Mouse (Mus musculus): ENCODE data around the gene Krt80. TPM values are rescaled to one million over a fixed set of nuclear protein-coding genes. Genes with fewer than 3 reads are reported as not detected.

The Krt80 gene
- total RNA-seq, 2 experiments from 2014 or later: 0.12 to 0.18 TPM

GRCm38 (mm10) chr15:101316279-101316912 is 53.6 kb downstream of the Krt80 start:
- no peak for DNase-seq (ENCODE audit: low spot score in 2 of 2)
- Histone ChIP-seq H3K4me3 (peak overlapping the region; percentile 60), H3K27ac (peak overlapping the region; percentile 68)
- TF ChIP-seq CTCF (conservative IDR thresholded peaks at IDR 0.05): no peak

- TF ChIP-seq CTCF (conservative IDR thresholded peaks at IDR 0.05): peak; percentile 96
- DNase-seq (ENCODE audit: low spot score in 2 of 2): peak; percentile 94
- Histone ChIP-seq H3K4me3 (peak overlapping the region; percentile 60), H3K27ac (peak overlapping the region; percentile 68)
Measured at GRCm38 (mm10) chr15:101315832-101316231, 54.1 kb downstream of the Krt80 start.

GRCm38 (mm10) chr15:101315378-101315777 is 54.6 kb downstream of the Krt80 start:
- no peak for DNase-seq (ENCODE audit: low spot score in 2 of 2)
- Histone ChIP-seq H3K4me3 (no peak overlapping the region), H3K27ac (peak overlapping the region; percentile 68)
- TF ChIP-seq CTCF (conservative IDR thresholded peaks at IDR 0.05): no peak

- no peak overlapping the region for H3K4me3 ChIP-seq
- peak overlapping the region; percentile 94 for H3K27ac ChIP-seq
- no peak for TF ChIP-seq CTCF (conservative IDR thresholded peaks at IDR 0.05)
- DNase-seq (ENCODE audit: low spot score in 2 of 2): no peak
Measured at GRCm38 (mm10) chr15:101312006-101312405, 58.0 kb downstream of the Krt80 start.

DNA sequence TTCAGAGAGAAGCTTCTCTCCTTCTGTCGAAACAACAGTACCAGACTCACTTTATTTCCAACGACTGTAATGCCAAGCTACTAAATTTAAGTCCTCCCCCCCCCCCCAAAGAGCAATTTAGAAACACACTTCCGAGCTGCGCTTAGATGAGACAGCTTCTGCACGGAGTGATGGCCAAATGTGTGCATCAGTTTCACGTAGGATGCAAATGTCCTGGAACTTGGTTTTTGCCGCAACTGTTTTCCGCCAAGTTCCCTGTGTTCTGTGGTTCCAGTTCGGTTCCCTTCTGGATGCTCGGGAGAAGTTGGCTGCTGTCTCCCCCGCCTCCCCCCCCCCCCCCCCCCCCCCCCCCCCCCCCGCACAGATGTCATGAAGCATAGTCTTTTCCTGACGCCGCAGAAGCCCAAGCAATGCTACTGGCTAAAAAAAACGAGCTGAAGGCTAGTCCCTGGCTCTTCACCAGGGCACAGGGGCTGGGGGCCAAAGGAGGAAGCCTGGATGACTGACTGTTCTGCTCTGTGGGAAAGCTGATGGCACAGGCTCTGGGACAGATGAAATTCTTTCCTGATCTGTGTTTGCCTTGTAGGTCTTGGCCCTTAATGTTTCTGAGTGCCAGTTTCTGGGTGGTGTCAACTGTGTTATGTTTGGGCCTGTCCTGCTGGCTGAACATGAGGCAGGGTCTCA is 58.7 kb downstream of the Krt80 start:
- peak overlapping the region; percentile 94 for H3K27ac ChIP-seq
- TF ChIP-seq CTCF (conservative IDR thresholded peaks at IDR 0.05): no peak
- no peak overlapping the region for H3K4me3 ChIP-seq
- peak; percentile 48 to 71 for DNase-seq (ENCODE audit: low spot score in 2 of 2)

DNA sequence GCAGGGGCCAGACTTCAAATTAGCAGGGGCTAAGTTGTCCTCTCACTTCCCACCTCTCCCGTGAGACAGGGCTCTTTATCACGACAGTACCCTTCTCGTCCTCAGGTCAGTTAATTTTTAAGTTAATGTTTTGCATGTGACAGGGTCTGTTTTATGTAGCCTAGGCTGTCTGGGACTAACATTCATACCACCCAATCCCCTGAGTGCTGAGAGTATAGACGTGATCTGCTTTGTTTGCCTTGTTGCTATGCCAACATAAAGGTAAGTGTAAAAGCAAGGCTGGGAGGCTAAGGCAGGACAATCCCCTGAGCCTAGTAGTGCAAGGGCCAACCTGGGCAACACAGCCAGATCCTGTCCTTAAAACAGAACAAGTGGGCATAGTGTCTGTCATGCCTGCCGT is 60.5 kb downstream of the Krt80 start:
- no peak for TF ChIP-seq CTCF (conservative IDR thresholded peaks at IDR 0.05)
- no peak for DNase-seq (ENCODE audit: low spot score in 2 of 2)
- no peak overlapping the region for H3K4me3 ChIP-seq

GRCm38 (mm10) chr15:101308440-101309348 is 61.3 kb downstream of the Krt80 start:
- peak; percentile 48 to 54 for DNase-seq (ENCODE audit: low spot score in 2 of 2)
- Histone ChIP-seq H3K27ac (peak overlapping the region; percentile 90), H3K4me3 (no peak overlapping the region)
- no peak for TF ChIP-seq CTCF (conservative IDR thresholded peaks at IDR 0.05)

More for the DNA sequence above, 60.5 kb downstream of the Krt80 start:
- peak overlapping the region; percentile 90 for H3K27ac ChIP-seq

DNA sequence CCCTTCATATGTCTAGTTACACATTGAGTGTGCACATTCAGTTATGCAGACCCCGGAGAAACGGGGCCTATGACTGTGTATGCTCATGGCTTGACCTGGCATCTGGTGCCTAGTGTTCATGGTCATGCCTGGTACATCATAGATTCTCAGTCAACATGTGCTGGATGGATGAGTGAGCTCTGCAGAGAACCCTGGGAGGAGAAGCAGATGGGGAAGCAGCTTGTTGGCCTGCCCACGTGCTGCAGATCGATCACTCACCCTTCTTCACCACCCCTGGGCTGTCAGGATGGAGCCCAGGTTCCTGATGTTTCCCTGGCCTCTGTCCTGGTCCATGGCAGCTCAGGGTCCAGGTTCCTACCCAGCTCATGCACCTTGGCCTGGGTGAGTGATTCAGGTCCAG is 63.5 kb downstream of the Krt80 start:
- DNase-seq (ENCODE audit: low spot score in 2 of 2): peak; percentile 67 to 69
- no peak for TF ChIP-seq CTCF (conservative IDR thresholded peaks at IDR 0.05)
- H3K4me3 ChIP-seq: no peak overlapping the region
- H3K27ac ChIP-seq: peak overlapping the region; percentile 90

GRCm38 (mm10) chr15:101303830-101304229 is 66.1 kb downstream of the Krt80 start:
- Histone ChIP-seq H3K27ac (no peak overlapping the region), H3K4me3 (no peak overlapping the region)
- DNase-seq (ENCODE audit: low spot score in 2 of 2): no peak
- no peak for TF ChIP-seq CTCF (conservative IDR thresholded peaks at IDR 0.05)

DNA sequence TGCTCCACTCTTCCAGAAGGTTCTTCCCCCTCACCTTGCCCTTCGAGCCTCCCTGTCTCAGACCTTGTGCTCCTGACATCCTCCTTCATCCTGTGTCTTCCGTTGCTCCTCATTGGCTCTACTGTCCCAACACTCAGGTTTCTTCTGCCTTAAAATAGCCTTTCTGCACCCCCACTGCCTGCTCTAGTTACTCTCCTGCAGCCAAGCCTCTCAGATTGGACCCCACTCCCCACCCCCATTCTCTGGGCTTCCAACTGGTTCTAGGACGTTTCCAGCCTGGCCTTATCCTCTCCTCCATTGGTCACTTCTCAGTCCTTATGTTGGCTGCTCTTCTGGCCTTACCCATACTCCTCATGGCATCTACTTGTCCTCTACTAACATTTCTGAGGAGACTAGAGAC is 67.8 kb downstream of the Krt80 start:
- TF ChIP-seq CTCF (conservative IDR thresholded peaks at IDR 0.05): no peak

GRCm38 (mm10) chr15:101300128-101300527 is 69.8 kb downstream of the Krt80 start:
- no peak for TF ChIP-seq CTCF (conservative IDR thresholded peaks at IDR 0.05)
- Histone ChIP-seq H3K4me3 (no peak overlapping the region), H3K27ac (no peak overlapping the region)
- no peak for DNase-seq (ENCODE audit: low spot score in 2 of 2)

More for the DNA sequence above, 67.8 kb downstream of the Krt80 start:
- H3K4me3 ChIP-seq: no peak overlapping the region
- no peak for DNase-seq (ENCODE audit: low spot score in 2 of 2)
- H3K27ac ChIP-seq: no peak overlapping the region

DNA sequence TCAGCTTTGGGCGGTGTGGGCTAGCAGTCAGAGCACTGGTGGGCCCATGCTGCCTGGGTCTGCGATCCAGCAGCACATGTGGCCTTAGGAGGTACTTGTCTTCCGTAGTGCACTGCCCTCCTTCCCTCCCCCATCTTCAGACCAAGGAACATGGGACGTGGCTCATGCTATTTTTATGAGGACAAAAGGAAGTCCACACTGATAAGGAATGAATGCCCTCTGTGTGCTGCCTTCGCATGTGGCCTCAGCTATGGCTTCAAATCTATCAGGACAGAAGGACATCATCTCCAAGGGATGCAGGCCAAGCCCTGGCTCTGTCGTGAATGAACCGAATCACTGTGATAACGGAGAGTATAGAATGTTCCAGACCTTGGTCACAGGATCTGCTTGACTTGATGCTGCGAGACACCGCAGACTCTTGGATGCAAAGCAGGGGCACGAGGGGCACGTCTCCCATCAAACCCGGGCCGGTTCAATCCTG is 70.4 kb downstream of the Krt80 start:
- no peak for TF ChIP-seq CTCF (conservative IDR thresholded peaks at IDR 0.05)
- DNase-seq (ENCODE audit: low spot score in 2 of 2): no peak
- H3K27ac ChIP-seq: no peak overlapping the region
- no peak overlapping the region for H3K4me3 ChIP-seq

GRCm38 (mm10) chr15:101298550-101298949 is 71.4 kb downstream of the Krt80 start:
- no peak for TF ChIP-seq CTCF (conservative IDR thresholded peaks at IDR 0.05)
- H3K27ac ChIP-seq: no peak overlapping the region
- DNase-seq (ENCODE audit: low spot score in 2 of 2): no peak
- H3K4me3 ChIP-seq: no peak overlapping the region

Data from layer of hippocampus, adult 2 months (tissue).